Mouse (Mus musculus) stomach, embryonic 14.5 days (tissue): ENCODE data around the gene Lsm2. TPM values are rescaled to one million over a fixed set of nuclear protein-coding genes. Genes with fewer than 3 reads are reported as not detected.
"Not testable (repeated sequence)": the region's sequence is repeated elsewhere in the genome, so short reads cannot be mapped to it uniquely, and the experiment has no call there.

Experiments used
- ATAC-seq: fragments of 200-750 bp; cut with Nextera tagmentation; 2 replicates; pipeline ENCODE4 v1.8.0; 2017; ENCODE audit warnings: low read depth, moderate TSS enrichment; ENCODE audit not compliant: insufficient number of reproducible peaks, insufficient read depth, low FRiP score
- H3K27ac ChIP-seq: fragments of 300-500 bp; sonication (generic); 2 replicates; pipeline ENCODE4 v1.5.1; 2014; ENCODE audit warnings: mild to moderate bottlenecking, low read length, moderate library complexity, mixed read lengths
- H3K27me3 ChIP-seq: fragments of 300-500 bp; sonication (generic); 2 replicates; pipeline ENCODE4 v1.6.1; 2014; ENCODE audit warnings: low read length, control low read depth, mixed read lengths; ENCODE audit not compliant: control insufficient read depth, insufficient read depth
- H3K36me3 ChIP-seq: fragments of 300-500 bp; sonication (generic); 2 replicates; pipeline ENCODE4 v1.6.1; 2014; ENCODE audit warnings: mild to moderate bottlenecking, control low read depth, low read length, moderate library complexity, mixed read lengths; ENCODE audit not compliant: control insufficient read depth, insufficient read depth
- H3K4me1 ChIP-seq: fragments of 300-500 bp; sonication (generic); 2 replicates; pipeline ENCODE4 v1.6.1; 2014; ENCODE audit warnings: low read length, control low read depth, mixed read lengths; ENCODE audit not compliant: control insufficient read depth, insufficient read depth
- H3K4me2 ChIP-seq: fragments of 300-500 bp; sonication (generic); replicated peaks from 2 replicates; pipeline ENCODE4 v1.6.1; 2014; ENCODE audit warnings: low read depth, low read length, control low read depth
- H3K4me3 ChIP-seq: fragments of 300-500 bp; sonication (generic); 2 replicates; pipeline ENCODE4 v1.5.1; 2014; ENCODE audit warnings: low read depth, low read length, control low read depth
- H3K9ac ChIP-seq: fragments of 300-500 bp; sonication (generic); replicated peaks from 2 replicates; pipeline ENCODE4 v1.6.1; 2014; ENCODE audit warnings: low read depth, mild to moderate bottlenecking, control low read depth, low read length, moderate library complexity, mixed read lengths
- H3K9me3 ChIP-seq: fragments of 300-500 bp; sonication (generic); 2 replicates; pipeline ENCODE4 v1.6.1; 2016; ENCODE audit warnings: low read depth, low read length, control low read depth; ENCODE audit not compliant: control insufficient read depth
- WGBS: fragments of 180-500 bp; shearing (Covaris S2); extraction: QIAGEN DNeasy Blood & Tissue Kit; methylation state at CpG from one replicate; pipeline ENCODE4 v1.1.7; 2014; 5-methylcytosine and 5-hydroxymethylcytosine counted together
- polyA plus RNA-seq: library from polyadenylated mRNA; unstranded; fragments of >200 nt; fragmentation: Nextera tagmentation; extraction: Ambion mirVana; gene quantifications from 2 replicates; pipeline ENCODE4 v1.2.1, GENCODE M21; 2014

Gene Lsm2
- polyA plus RNA-seq, 1 experiment from 2014 or later: 205 TPM

- not testable (repeated sequence) for H3K9ac ChIP-seq, H3K9me3 ChIP-seq, H3K36me3 ChIP-seq, H3K4me1 ChIP-seq, ATAC-seq, H3K27ac ChIP-seq
- 1% methylated on average over 13 of the region's 43 CpGs for WGBS
- Histone ChIP-seq H3K27me3 (peaks cover 11% of the 10 kb centered on the region), H3K4me2 (peak overlapping the region; percentile 52), H3K4me3 (peak overlapping the region; percentile 26; the same call in 1 of the 2 replicates)
Measured at GRCm38 (mm10) chr17:34971694-34972068, 10.0 kb upstream of the Lsm2 start.

GRCm38 (mm10) chr17:34972069-34972749, 9.5 kb upstream of the Lsm2 start, which contains the start of the genes Hspa1a and Hspa1l:
TSS of gene Hspa1a (minus strand) at chr17:34972156.
TSS of gene Hspa1l (plus strand) at chr17:34972703.
- under 1% methylated on average over 29 of the region's 33 CpGs for WGBS

GRCm38 (mm10) chr17:34975581-34976492, 5.8 kb upstream of the Lsm2 start:
- 74% methylated on average over 3 of the region's 3 CpGs for whole genome bisulfite sequencing

More at GRCm38 (mm10) chr17:34972069-34972749, 9.5 kb upstream of the Lsm2 start, which contains the start of the genes Hspa1a and Hspa1l:
- Histone ChIP-seq H3K4me2 (peak within 1 kb of the TSS; percentile 52), H3K27me3 (peaks cover 11% of the 10 kb centered on the region), H3K4me3 (peak within 1 kb of the TSS; percentile 26)
- not testable (repeated sequence) for H3K9ac ChIP-seq, H3K9me3 ChIP-seq, H3K4me1 ChIP-seq, H3K27ac ChIP-seq, H3K36me3 ChIP-seq
- peak; percentile 93 for ATAC-seq

GRCm38 (mm10) chr17:34977000-34977399, 4.7 kb upstream of the Lsm2 start:
- Histone ChIP-seq H3K9me3 (no peaks in the 10 kb centered on the region), H3K36me3 (no peaks in the 10 kb centered on the region), H3K4me2 (no peak overlapping the region), H3K9ac (no peak overlapping the region), H3K27ac (no peak overlapping the region), H3K4me3 (no peak overlapping the region), H3K27me3 (no peaks in the 10 kb centered on the region), H3K4me1 (peaks cover 5% of the 10 kb centered on the region; the same call in 1 of the 2 replicates)
- 92% methylated on average over 20 of the region's 20 CpGs for whole genome bisulfite sequencing
- no peak for ATAC-seq

More at GRCm38 (mm10) chr17:34975581-34976492, 5.8 kb upstream of the Lsm2 start:
- Histone ChIP-seq H3K27me3 (no peaks in the 10 kb centered on the region), H3K9me3 (no peaks in the 10 kb centered on the region), H3K4me1 (peaks cover 2% of the 10 kb centered on the region; the same call in 1 of the 2 replicates), H3K27ac (no peak overlapping the region), H3K4me2 (no peak overlapping the region), H3K4me3 (no peak overlapping the region), H3K9ac (no peak overlapping the region), H3K36me3 (no peaks in the 10 kb centered on the region)
- no peak for ATAC-seq

GRCm38 (mm10) chr17:34978239-34978638, 3.4 kb upstream of the Lsm2 start:
- Histone ChIP-seq H3K9ac (no peak overlapping the region), H3K27me3 (no peaks in the 10 kb centered on the region), H3K9me3 (no peaks in the 10 kb centered on the region), H3K27ac (no peak overlapping the region), H3K4me2 (no peak overlapping the region), H3K4me1 (peaks cover 10% of the 10 kb centered on the region; the same call in 1 of the 2 replicates), H3K36me3 (no peaks in the 10 kb centered on the region), H3K4me3 (no peak overlapping the region)
- 84% methylated on average over 27 of the region's 27 CpGs for WGBS
- ATAC-seq: no peak

- ATAC-seq: no peak
- Histone ChIP-seq H3K4me1 (peaks cover 10% of the 10 kb centered on the region; the same call in 1 of the 2 replicates), H3K27me3 (no peaks in the 10 kb centered on the region), H3K36me3 (no peaks in the 10 kb centered on the region), H3K4me3 (no peak overlapping the region), H3K4me2 (no peak overlapping the region), H3K27ac (no peak overlapping the region), H3K9ac (no peak overlapping the region), H3K9me3 (no peaks in the 10 kb centered on the region)
- 92% methylated on average over 4 of the region's 4 CpGs for WGBS
Measured at GRCm38 (mm10) chr17:34979631-34980030, 2.0 kb upstream of the Lsm2 start.

GRCm38 (mm10) chr17:34980655-34981054, 1.0 kb upstream of the Lsm2 start:
- no peak for ATAC-seq
- no peaks in the 10 kb centered on the region for H3K9me3 ChIP-seq
- peak overlapping the region; percentile 91 for H3K9ac ChIP-seq
- H3K4me1 ChIP-seq: peaks cover 10% of the 10 kb centered on the region; the same call in 1 of the 2 replicates
- H3K36me3 ChIP-seq: peaks cover 6% of the 10 kb centered on the region
- H3K4me2 ChIP-seq: peak overlapping the region; percentile 83
- 16% methylated on average over 2 of the region's 2 CpGs for WGBS
- H3K27me3 ChIP-seq: no peaks in the 10 kb centered on the region
- H3K27ac ChIP-seq: peak overlapping the region; percentile 99; the same call in 1 of the 2 replicates
- H3K4me3 ChIP-seq: peak overlapping the region; percentile 91

- H3K4me3 ChIP-seq: peak overlapping the region; percentile 91
- H3K27me3 ChIP-seq: no peaks in the 10 kb centered on the region
- H3K4me2 ChIP-seq: peak overlapping the region; percentile 83
- no peaks in the 10 kb centered on the region for H3K9me3 ChIP-seq
- WGBS: under 1% methylated on average over 15 of the region's 15 CpGs
- H3K36me3 ChIP-seq: peaks cover 19% of the 10 kb centered on the region
- peak; percentile 38 for ATAC-seq
- peaks cover 10% of the 10 kb centered on the region; the same call in 1 of the 2 replicates for H3K4me1 ChIP-seq
- peak overlapping the region; percentile 99 for H3K27ac ChIP-seq
- peak overlapping the region; percentile 91 for H3K9ac ChIP-seq
Measured at GRCm38 (mm10) chr17:34982328-34982727, 666 bp downstream of the Lsm2 start.
